Mouse (Mus musculus): ENCODE data around the gene Tmem123. TPM values are rescaled to one million over a fixed set of nuclear protein-coding genes. Genes with fewer than 3 reads are reported as not detected.

Tmem123 gene
- polyA plus RNA-seq, 1 experiment = 35.6 TPM

DNA sequence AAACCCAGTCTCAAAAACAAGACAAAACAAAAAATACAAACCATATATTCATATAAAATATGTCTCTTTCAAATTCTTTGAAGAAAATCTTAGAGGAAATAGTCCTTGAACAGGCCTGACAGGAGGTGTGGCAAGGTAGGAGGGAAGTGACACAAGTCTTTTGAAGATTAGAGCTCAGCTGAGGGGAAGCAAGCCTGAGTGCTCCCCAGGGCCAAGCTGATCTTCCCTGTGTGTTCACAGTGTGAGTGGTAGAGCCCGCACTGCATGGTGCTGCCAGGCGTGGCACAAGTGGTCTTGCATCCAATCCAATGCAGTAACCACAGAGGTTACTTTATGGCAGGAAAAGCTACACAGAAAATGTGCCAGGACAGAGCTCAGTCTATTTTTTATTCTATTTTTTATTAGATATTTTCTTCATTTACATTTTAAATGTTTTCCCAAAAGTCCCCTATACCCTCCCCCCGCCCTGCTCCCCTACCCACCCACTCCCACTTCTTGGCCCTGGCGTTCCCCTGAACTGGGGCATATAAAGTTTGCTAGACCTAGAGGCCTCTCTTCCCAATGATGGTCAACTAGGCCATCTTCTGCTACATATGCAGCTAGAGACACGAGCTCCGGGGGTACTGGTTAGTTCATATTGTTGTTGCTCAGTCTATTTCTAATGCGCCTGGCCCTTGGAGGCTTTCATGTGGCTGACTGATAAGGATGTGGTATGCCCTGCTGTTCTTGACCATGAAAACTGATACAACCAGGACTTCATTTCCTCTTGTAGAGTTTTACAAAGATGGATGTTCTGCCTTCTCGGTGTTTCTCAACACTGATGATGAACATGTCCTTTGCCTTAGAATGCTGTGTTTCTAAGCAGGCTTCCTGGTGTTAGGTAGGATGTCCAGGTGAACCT, 16.7 kb downstream of the Tmem123 start:
- Histone ChIP-seq H3ac (ENCODE audit: control insufficient read depth, insufficient read length, low read depth) (no peak overlapping the region), H3K27me3 (ENCODE audit: control insufficient read depth, insufficient read depth, insufficient read length) (no peaks in the 10 kb centered on the region), H3K79me2 (ENCODE audit: control insufficient read depth, insufficient read depth) (no peaks in the 10 kb centered on the region), H3K79me3 (ENCODE audit: low read depth) (peaks cover 1% of the 10 kb centered on the region), H3K36me3 (ENCODE audit: control insufficient read depth, insufficient read depth) (peaks cover 13% of the 10 kb centered on the region), H3K4me3 (ENCODE audit: insufficient read depth, poor library complexity, severe bottlenecking) (no peak overlapping the region)
- no peak for TF ChIP-seq CEBPB (IDR thresholded peaks at IDR 0.05; ENCODE audit: low read depth)
- TF ChIP-seq USF1 (IDR thresholded peaks at IDR 0.05; ENCODE audit: low read depth) = no peak
- no peak for TF ChIP-seq MYOG (IDR thresholded peaks at IDR 0.05; ENCODE audit: control insufficient read depth, extremely low read depth, insufficient read length)
- no peak for TF ChIP-seq FOSL1 (IDR thresholded peaks at IDR 0.05; ENCODE audit: insufficient read depth, low read length, poor library complexity, severe bottlenecking)
- no peak for TF ChIP-seq MYOD1 (IDR thresholded peaks at IDR 0.05; ENCODE audit: control insufficient read depth, insufficient read length, low read depth)
- TF ChIP-seq CTCF (IDR thresholded peaks at IDR 0.05; ENCODE audit: control insufficient read depth, insufficient read depth, insufficient read length) = no peak
- TF ChIP-seq MAX (IDR thresholded peaks at IDR 0.05) = no peak

DNA sequence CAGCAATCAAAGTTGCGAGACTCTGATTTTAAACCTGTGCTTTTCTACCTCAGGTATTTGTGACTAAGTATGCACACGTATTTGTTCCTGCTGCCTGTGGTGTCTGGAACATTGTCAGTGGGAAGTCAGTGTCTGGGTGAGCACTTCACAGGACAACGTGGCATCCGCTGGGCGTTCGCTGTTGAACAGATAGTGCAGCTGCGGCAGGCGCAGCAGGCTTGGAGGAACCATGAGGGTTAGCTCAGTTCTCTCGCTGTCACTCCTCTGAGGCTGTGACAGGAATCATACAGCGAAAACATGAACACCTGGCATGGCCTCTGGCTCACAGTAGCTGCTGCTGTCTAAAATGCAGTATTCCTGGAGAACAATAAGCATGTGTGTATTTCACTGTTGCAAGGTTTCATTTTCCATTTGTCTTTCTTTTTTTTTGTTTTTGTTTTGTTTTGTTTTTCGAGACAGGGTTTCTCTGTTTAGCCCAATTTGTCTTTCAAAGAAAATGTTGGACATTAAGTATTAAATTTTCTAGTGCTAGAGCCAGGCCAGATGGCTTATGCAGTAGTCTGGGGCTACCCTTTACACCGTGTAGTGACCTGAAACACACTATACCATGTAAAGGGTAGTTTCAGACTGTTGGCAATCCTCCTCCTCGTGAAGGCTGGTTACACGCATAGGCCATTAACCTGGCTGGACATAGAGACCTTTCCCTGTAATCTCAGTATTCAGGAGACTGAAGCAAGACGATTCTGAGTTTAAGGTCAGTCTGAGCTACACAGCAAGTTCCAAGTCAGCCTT, 20.2 kb downstream of the Tmem123 start:
- H3ac ChIP-seq (ENCODE audit: control insufficient read depth, insufficient read length, low read depth) = no peak overlapping the region

GRCm38 (mm10) chr9:7784615-7785012, 20.8 kb downstream of the Tmem123 start:
- no peak overlapping the region for H3ac ChIP-seq (ENCODE audit: control insufficient read depth, insufficient read length, low read depth)
- H3K36me3 ChIP-seq (ENCODE audit: control insufficient read depth, insufficient read depth) = peaks cover 2% of the 10 kb centered on the region
- no peaks in the 10 kb centered on the region for H3K79me3 ChIP-seq (ENCODE audit: low read depth)
- H3K79me2 ChIP-seq (ENCODE audit: control insufficient read depth, insufficient read depth) = no peaks in the 10 kb centered on the region
- H3K27me3 ChIP-seq (ENCODE audit: control insufficient read depth, insufficient read depth, insufficient read length) = no peaks in the 10 kb centered on the region
- TF ChIP-seq MYOD1 (IDR thresholded peaks at IDR 0.05; ENCODE audit: control insufficient read depth, insufficient read length, low read depth) (peak; percentile 98), MYOG (IDR thresholded peaks at IDR 0.05; ENCODE audit: control insufficient read depth, extremely low read depth, insufficient read length) (no peak)
- H3K4me3 ChIP-seq (ENCODE audit: insufficient read depth, poor library complexity, severe bottlenecking) = no peak overlapping the region

More for the DNA sequence above, 20.2 kb downstream of the Tmem123 start:
- no peak for TF ChIP-seq MAX (IDR thresholded peaks at IDR 0.05)
- no peak for TF ChIP-seq FOSL1 (IDR thresholded peaks at IDR 0.05; ENCODE audit: insufficient read depth, low read length, poor library complexity, severe bottlenecking)
- no peak for TF ChIP-seq USF1 (IDR thresholded peaks at IDR 0.05; ENCODE audit: low read depth)
- TF ChIP-seq MYOD1 (IDR thresholded peaks at IDR 0.05; ENCODE audit: control insufficient read depth, insufficient read length, low read depth) = no peak
- no peak for TF ChIP-seq CTCF (IDR thresholded peaks at IDR 0.05; ENCODE audit: control insufficient read depth, insufficient read depth, insufficient read length)
- no peak for TF ChIP-seq CEBPB (IDR thresholded peaks at IDR 0.05; ENCODE audit: low read depth)
- no peak overlapping the region for H3K4me3 ChIP-seq (ENCODE audit: insufficient read depth, poor library complexity, severe bottlenecking)
- H3K79me2 ChIP-seq (ENCODE audit: control insufficient read depth, insufficient read depth) = no peaks in the 10 kb centered on the region
- peaks cover 1% of the 10 kb centered on the region for H3K79me3 ChIP-seq (ENCODE audit: low read depth)
- peaks cover 2% of the 10 kb centered on the region for H3K36me3 ChIP-seq (ENCODE audit: control insufficient read depth, insufficient read depth)
- no peaks in the 10 kb centered on the region for H3K27me3 ChIP-seq (ENCODE audit: control insufficient read depth, insufficient read depth, insufficient read length)

GRCm38 (mm10) chr9:7785396-7785795, 21.6 kb downstream of the Tmem123 start:
- Histone ChIP-seq H3K36me3 (ENCODE audit: control insufficient read depth, insufficient read depth) (peaks cover 2% of the 10 kb centered on the region), H3K27me3 (ENCODE audit: control insufficient read depth, insufficient read depth, insufficient read length) (no peaks in the 10 kb centered on the region), H3K79me3 (ENCODE audit: low read depth) (no peaks in the 10 kb centered on the region), H3K79me2 (ENCODE audit: control insufficient read depth, insufficient read depth) (no peaks in the 10 kb centered on the region), H3K4me3 (ENCODE audit: insufficient read depth, poor library complexity, severe bottlenecking) (no peak overlapping the region), H3ac (ENCODE audit: control insufficient read depth, insufficient read length, low read depth) (no peak overlapping the region)
- TF ChIP-seq MYOD1 (IDR thresholded peaks at IDR 0.05; ENCODE audit: control insufficient read depth, insufficient read length, low read depth) (no peak), USF1 (IDR thresholded peaks at IDR 0.05; ENCODE audit: low read depth) (no peak), CEBPB (IDR thresholded peaks at IDR 0.05; ENCODE audit: low read depth) (no peak), MAX (IDR thresholded peaks at IDR 0.05) (no peak), MYOG (IDR thresholded peaks at IDR 0.05; ENCODE audit: control insufficient read depth, extremely low read depth, insufficient read length) (no peak), FOSL1 (IDR thresholded peaks at IDR 0.05; ENCODE audit: insufficient read depth, low read length, poor library complexity, severe bottlenecking) (no peak), CTCF (IDR thresholded peaks at IDR 0.05; ENCODE audit: control insufficient read depth, insufficient read depth, insufficient read length) (no peak)

DNA sequence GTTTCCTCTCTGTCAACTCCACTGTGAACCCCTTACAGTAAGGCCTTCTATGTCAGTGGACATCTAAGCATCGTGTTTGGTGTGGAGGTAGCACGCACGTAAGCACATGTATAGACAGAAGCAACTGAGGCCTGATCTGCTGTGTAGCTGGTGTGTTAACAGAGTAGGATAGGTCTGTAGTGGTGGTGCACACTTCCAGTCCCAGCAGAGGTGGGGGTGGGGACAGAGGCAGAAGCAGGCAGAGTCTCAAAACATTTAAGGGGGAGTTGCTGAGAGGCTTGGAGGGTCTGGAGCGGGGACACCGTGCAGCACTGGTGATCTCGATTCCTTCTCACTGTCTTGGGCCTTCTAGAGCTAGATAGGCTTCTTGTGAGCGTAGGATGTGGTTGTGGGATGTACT, 22.2 kb downstream of the Tmem123 start:
- no peak overlapping the region for H3K4me3 ChIP-seq (ENCODE audit: insufficient read depth, poor library complexity, severe bottlenecking)
- H3K27me3 ChIP-seq (ENCODE audit: control insufficient read depth, insufficient read depth, insufficient read length) = no peaks in the 10 kb centered on the region
- H3K36me3 ChIP-seq (ENCODE audit: control insufficient read depth, insufficient read depth) = peaks cover 2% of the 10 kb centered on the region

More for the DNA sequence above, 22.2 kb downstream of the Tmem123 start:
- Histone ChIP-seq H3K79me3 (ENCODE audit: low read depth) (no peaks in the 10 kb centered on the region), H3ac (ENCODE audit: control insufficient read depth, insufficient read length, low read depth) (no peak overlapping the region), H3K79me2 (ENCODE audit: control insufficient read depth, insufficient read depth) (no peaks in the 10 kb centered on the region)
- TF ChIP-seq CTCF (IDR thresholded peaks at IDR 0.05; ENCODE audit: control insufficient read depth, insufficient read depth, insufficient read length) (no peak), FOSL1 (IDR thresholded peaks at IDR 0.05; ENCODE audit: insufficient read depth, low read length, poor library complexity, severe bottlenecking) (no peak), CEBPB (IDR thresholded peaks at IDR 0.05; ENCODE audit: low read depth) (no peak), MYOD1 (IDR thresholded peaks at IDR 0.05; ENCODE audit: control insufficient read depth, insufficient read length, low read depth) (no peak), MAX (IDR thresholded peaks at IDR 0.05) (no peak), USF1 (IDR thresholded peaks at IDR 0.05; ENCODE audit: low read depth) (no peak), MYOG (IDR thresholded peaks at IDR 0.05; ENCODE audit: control insufficient read depth, extremely low read depth, insufficient read length) (no peak)
